Mouse (Mus musculus): ENCODE data around the gene Mt1. TPM values are rescaled to one million over a fixed set of nuclear protein-coding genes. Genes with fewer than 3 reads are reported as not detected.

Mt1 gene
- polyA plus RNA-seq, 1 experiment from 2014 or later: 2,663 TPM

- Histone ChIP-seq H3K4me2 (ENCODE audit: low read depth, low read length) (peak overlapping the region; percentile 63), H3K36me3 (replicated peaks; ENCODE audit: insufficient read depth, low read length) (no peaks in the 10 kb centered on the region), H3K9me3 (ENCODE audit: low read length) (no peaks in the 10 kb centered on the region), H3K4me1 (ENCODE audit: insufficient read depth) (peaks cover 43% of the 10 kb centered on the region), H3K9ac (replicated peaks) (no peak overlapping the region), H3K27ac (ENCODE audit: low read depth) (peak overlapping the region; percentile 66), H3K4me3 (ENCODE audit: low read depth, low read length) (peak overlapping the region; percentile 24; the same call in 1 of the 2 replicates), H3K27me3 (ENCODE audit: insufficient read depth, low read length) (peaks cover 6% of the 10 kb centered on the region; the same call in 1 of the 2 replicates)
- no peak for TF ChIP-seq CTCF (IDR thresholded peaks at IDR 0.05; ENCODE audit: low read depth)
- TF ChIP-seq EP300 (IDR thresholded peaks at IDR 0.05; ENCODE audit: low read depth): no peak
- 56% methylated on average over 6 of the region's 6 CpGs for WGBS (ENCODE audit: insufficient replicate concordance)
- ATAC-seq: no peak
- DNase-seq: no peak
Measured at GRCm38 (mm10) chr8:94185791-94186190, 6.9 kb downstream of the Mt1 start.

GRCm38 (mm10) chr8:94186542-94186941 lies 7.7 kb downstream of the Mt1 start:
- H3K36me3 ChIP-seq (replicated peaks; ENCODE audit: insufficient read depth, low read length): no peaks in the 10 kb centered on the region
- WGBS (ENCODE audit: insufficient replicate concordance): 4% methylated on average over 17 of the region's 17 CpGs
- H3K27ac ChIP-seq (ENCODE audit: low read depth): peak overlapping the region; percentile 66
- ATAC-seq: peak; percentile 76
- peak; percentile 90 for DNase-seq
- peak overlapping the region; percentile 63 for H3K4me2 ChIP-seq (ENCODE audit: low read depth, low read length)
- H3K9me3 ChIP-seq (ENCODE audit: low read length): no peaks in the 10 kb centered on the region
- peak overlapping the region; percentile 46 for H3K9ac ChIP-seq (replicated peaks)
- H3K4me1 ChIP-seq (ENCODE audit: insufficient read depth): peaks cover 50% of the 10 kb centered on the region
- peaks cover 6% of the 10 kb centered on the region; the same call in 1 of the 2 replicates for H3K27me3 ChIP-seq (ENCODE audit: insufficient read depth, low read length)
- H3K4me3 ChIP-seq (ENCODE audit: low read depth, low read length): peak overlapping the region; percentile 24
- TF ChIP-seq EP300 (IDR thresholded peaks at IDR 0.05; ENCODE audit: low read depth): peak; percentile 73; the same call in 1 of the 2 replicates
- TF ChIP-seq CTCF (IDR thresholded peaks at IDR 0.05; ENCODE audit: low read depth): peak; percentile 94

GRCm38 (mm10) chr8:94187290-94188002 lies 8.6 kb downstream of the Mt1 start:
- ATAC-seq: no peak
- Histone ChIP-seq H3K4me1 (ENCODE audit: insufficient read depth) (peaks cover 48% of the 10 kb centered on the region), H3K27ac (ENCODE audit: low read depth) (peak overlapping the region; percentile 32; the same call in 1 of the 2 replicates), H3K9ac (replicated peaks) (0 out of 2 replicates have a peak overlapping the region, but pooled peaks have one; percentile 13), H3K27me3 (ENCODE audit: insufficient read depth, low read length) (peaks cover 6% of the 10 kb centered on the region; the same call in 1 of the 2 replicates), H3K36me3 (replicated peaks; ENCODE audit: insufficient read depth, low read length) (no peaks in the 10 kb centered on the region), H3K4me3 (ENCODE audit: low read depth, low read length) (no peak overlapping the region), H3K9me3 (ENCODE audit: low read length) (no peaks in the 10 kb centered on the region), H3K4me2 (ENCODE audit: low read depth, low read length) (peak overlapping the region; percentile 63)
- TF ChIP-seq EP300 (IDR thresholded peaks at IDR 0.05; ENCODE audit: low read depth): no peak
- TF ChIP-seq CTCF (IDR thresholded peaks at IDR 0.05; ENCODE audit: low read depth): no peak
- DNase-seq: no peak
- 34% methylated on average over 21 of the region's 21 CpGs for WGBS (ENCODE audit: insufficient replicate concordance)

- Histone ChIP-seq H3K4me3 (ENCODE audit: low read depth, low read length) (no peak overlapping the region), H3K27me3 (ENCODE audit: insufficient read depth, low read length) (peaks cover 6% of the 10 kb centered on the region; the same call in 1 of the 2 replicates), H3K4me2 (ENCODE audit: low read depth, low read length) (no peak overlapping the region), H3K9ac (replicated peaks) (no peak overlapping the region), H3K36me3 (replicated peaks; ENCODE audit: insufficient read depth, low read length) (no peaks in the 10 kb centered on the region), H3K4me1 (ENCODE audit: insufficient read depth) (peaks cover 31% of the 10 kb centered on the region), H3K27ac (ENCODE audit: low read depth) (no peak overlapping the region), H3K9me3 (ENCODE audit: low read length) (no peaks in the 10 kb centered on the region)
- 66% methylated on average over 13 of the region's 13 CpGs for WGBS (ENCODE audit: insufficient replicate concordance)
- ATAC-seq: no peak
- TF ChIP-seq CTCF (IDR thresholded peaks at IDR 0.05; ENCODE audit: low read depth): no peak
- TF ChIP-seq EP300 (IDR thresholded peaks at IDR 0.05; ENCODE audit: low read depth): no peak
- DNase-seq: no peak
Measured at GRCm38 (mm10) chr8:94189275-94190031, 10.6 kb downstream of the Mt1 start.

GRCm38 (mm10) chr8:94191101-94191691 lies 12.3 kb downstream of the Mt1 start:
- Histone ChIP-seq H3K4me1 (ENCODE audit: insufficient read depth) (peaks cover 25% of the 10 kb centered on the region), H3K4me3 (ENCODE audit: low read depth, low read length) (peak overlapping the region; percentile 25), H3K27me3 (ENCODE audit: insufficient read depth, low read length) (peaks cover 6% of the 10 kb centered on the region; the same call in 1 of the 2 replicates), H3K9ac (replicated peaks) (peak overlapping the region; percentile 27), H3K36me3 (replicated peaks; ENCODE audit: insufficient read depth, low read length) (no peaks in the 10 kb centered on the region), H3K27ac (ENCODE audit: low read depth) (0 out of 2 replicates have a peak overlapping the region, but pooled peaks have one; percentile 49), H3K4me2 (ENCODE audit: low read depth, low read length) (peak overlapping the region; percentile 69), H3K9me3 (ENCODE audit: low read length) (no peaks in the 10 kb centered on the region)
- 11% methylated on average over 21 of the region's 21 CpGs for WGBS (ENCODE audit: insufficient replicate concordance)
- TF ChIP-seq EP300 (IDR thresholded peaks at IDR 0.05; ENCODE audit: low read depth) (peak; percentile 55; the same call in 1 of the 2 replicates), CTCF (IDR thresholded peaks at IDR 0.05; ENCODE audit: low read depth) (0 out of 2 replicates have a peak, but pooled peaks have one; percentile 1)
- DNase-seq (peak; percentile 87), ATAC-seq (peak; percentile 52)

All from liver, postnatal 0 days (tissue).